Mouse (Mus musculus) 3134 (cell line): ENCODE measurements around the gene Fam83e.

Source experiments
- DNase-seq: peaks from one replicate; pipeline ENCODE4 v3.0.0-alpha.2; 2011; ENCODE audit warnings: low spot score; ENCODE audit not compliant: insufficient read length; ENCODE audit errors: extremely low read depth

Gene Fam83e

DNA sequence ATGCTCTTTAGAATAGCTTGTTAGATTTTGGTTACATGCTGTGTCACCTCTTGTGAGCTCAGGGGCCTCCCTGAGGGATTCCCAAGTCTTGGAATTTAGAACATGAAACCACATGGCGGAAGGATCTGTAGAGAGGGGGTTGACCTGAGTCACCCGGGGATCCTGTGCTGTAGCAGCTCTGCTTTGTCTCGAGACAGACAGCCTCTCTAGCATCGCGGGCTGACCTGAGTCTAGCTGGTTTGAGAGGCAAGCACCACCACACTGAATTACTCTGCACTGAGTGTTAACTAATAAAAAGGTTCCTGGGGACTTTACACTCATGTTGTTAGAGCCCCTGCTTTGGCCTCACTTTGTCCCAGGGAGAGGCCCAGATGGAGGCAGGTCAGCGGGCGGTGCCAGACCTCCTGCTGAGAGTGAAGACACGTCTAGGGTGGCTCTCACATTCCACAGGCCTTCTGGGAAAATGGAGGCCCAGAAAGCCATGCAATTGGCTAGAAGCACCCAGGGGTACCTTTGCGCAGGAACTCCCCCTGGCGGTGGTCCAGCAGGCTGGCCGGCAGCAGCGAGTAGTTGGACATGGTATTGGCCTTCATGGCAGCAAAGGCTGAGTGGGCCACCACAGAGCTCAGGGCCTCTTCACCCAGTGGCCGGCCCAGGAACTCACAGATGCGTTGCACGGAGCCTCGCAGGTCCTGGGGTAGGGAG is 9.9 kb downstream of the Fam83e start:
- no peak for DNase-seq

DNA sequence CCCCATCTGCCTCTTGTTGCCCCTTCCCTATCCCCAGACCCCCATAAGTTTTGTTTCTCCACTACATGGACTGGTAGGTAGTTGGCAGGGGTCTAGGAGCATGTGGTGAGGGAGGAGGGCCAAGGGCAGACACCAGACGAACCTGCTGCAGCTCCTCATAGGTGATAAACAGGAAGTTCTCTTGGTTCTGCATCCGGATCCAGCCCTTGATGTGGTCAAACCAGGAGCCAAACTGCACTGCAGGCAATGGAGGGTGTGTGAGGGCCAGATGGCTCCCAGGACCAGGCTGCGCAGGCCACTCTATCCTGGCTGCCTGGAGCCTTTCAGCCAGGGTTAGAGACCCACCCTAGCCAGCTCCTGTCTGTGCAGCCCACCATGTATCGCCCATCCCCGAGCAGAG is 12.5 kb downstream of the Fam83e start:
- no peak for DNase-seq

- DNase-seq = no peak
Observed at GRCm38 (mm10) chr7:45739162-45739763, 18.3 kb downstream of the Fam83e start.

DNA sequence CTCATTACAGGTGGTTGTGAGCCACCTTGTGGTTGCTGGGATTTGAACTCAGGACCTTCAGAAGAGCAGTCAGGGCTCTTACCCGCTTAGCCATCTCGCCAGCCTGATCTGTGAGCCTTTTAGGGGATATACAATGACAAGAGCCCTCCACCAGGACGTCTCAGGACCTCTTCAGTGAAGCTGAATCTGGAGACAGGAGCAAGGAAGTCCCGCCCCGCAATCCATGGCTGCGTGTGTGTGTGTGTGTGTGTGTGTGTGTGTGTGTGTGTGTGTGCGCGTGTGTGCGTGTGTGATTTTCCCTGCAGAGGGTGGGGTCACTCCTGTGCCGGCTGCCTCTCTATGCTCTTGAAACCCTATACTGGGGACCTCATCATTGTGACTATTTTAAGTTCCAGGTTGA is 18.8 kb downstream of the Fam83e start:
- DNase-seq = no peak

DNA sequence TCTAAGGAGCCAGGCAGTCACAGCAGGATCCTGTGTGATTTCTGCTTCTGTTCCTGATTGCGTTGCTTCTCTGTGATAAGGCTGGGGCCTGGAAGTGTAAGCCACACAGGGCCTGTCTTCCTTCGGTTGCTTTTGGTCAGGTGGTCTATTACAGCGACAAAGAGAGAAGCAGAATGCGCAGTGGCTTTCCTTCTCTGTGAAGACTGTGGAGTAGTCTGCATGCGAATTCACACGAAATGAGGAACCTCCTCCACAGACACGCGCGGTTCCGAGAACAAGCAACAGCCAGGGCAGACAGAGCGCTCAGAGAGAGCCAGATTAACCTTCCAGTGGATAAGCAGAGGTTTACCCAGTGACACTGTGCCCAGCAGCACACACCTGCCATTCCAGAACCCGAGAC is 20.3 kb downstream of the Fam83e start:
- no peak for DNase-seq

- DNase-seq = no peak
Observed at GRCm38 (mm10) chr7:45741777-45742176, 20.8 kb downstream of the Fam83e start.

DNA sequence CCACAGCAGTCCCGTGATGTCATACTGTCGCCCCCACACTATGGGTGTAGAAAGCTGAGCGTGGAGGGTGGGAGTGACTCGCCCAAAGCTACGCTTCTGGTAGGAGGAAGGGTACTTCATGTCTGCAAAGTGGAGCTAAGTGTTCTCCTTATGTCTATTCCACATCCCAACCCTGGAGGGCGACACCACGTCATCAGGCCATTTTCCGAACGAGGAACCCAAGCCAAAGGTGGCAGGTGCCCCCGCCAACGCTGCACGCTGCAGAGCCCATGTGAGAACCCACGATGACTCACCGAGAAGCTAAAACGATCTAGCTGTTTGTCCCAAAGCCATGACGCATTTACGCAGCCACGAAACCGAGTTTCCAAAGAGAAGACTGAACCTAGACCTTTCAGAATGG is 21.3 kb downstream of the Fam83e start:
- DNase-seq = peak; percentile 81

DNA sequence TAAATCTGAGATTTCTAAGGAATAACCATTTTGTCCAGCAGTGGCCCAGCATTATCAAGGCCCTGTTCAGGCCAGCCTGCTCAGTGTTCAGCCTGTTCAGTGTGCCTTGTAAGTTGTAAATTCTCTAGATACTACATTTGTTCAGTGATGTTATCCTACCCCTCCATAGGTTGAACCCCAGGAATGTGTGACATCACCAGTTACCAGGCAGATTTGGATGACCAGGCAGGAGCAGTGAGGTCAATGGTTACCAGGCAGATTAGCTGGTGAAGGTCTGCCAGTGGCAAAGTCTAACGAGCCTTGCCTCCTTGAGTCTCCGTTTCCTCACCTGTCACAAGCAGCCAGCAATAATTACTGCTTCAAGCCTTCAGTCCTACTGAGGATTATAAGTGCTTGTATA is 23.4 kb downstream of the Fam83e start:
- no peak for DNase-seq

DNA sequence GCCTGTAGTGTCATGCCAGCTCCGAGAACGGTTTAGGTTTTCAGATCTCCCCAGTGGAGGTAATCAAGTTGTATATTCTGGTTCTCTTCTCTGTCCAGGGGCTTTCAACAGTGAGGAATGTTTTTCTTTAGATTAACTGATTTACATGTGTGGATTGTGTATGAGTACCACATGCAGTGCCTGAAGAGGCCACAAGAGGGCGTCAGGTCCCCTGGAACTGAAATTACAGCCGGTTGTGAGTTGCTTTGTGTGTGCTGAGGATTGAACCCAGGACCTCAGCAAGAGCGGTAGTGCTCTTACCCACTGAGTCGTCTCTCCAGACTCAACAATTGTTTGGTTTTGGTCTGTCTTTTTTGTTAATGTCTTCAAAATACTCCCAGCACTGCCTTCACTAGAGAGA is 25.5 kb downstream of the Fam83e start:
- DNase-seq = no peak

DNA sequence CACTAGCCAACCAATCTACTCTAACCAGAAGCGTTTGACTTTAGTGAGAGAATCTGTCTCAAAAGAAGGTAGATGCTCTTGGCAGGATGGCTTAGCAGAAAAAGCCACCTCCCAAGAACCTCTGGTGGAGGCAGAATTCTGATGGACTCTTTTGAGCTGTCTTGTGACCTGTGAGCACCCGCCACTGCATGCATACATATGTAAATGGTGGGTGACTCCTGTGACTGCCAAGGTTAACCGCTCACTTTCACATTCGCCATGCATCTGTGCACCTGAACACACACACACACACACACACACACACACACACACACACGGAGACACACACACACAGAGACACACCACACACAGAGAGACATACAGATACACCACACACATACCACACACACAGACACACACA is 26.4 kb downstream of the Fam83e start:
- no peak for DNase-seq

DNA sequence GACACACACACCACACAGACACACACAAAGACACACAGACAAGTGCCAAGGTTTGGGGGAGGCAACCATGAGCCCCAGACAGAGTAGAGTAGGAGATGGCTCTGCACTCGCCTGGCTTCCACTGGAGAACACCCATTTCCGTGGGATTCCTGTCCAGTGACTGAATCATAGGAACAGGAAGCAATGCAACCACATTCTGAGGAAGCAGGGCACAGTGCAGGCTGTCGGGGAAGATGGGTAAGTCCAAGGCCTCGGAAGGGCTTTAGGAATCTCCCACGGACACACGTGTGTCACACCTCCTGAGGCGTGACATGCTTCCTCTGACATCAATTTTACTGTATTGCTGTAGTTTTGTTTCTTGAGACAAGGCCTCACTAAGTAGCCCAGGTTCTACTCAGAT is 27.1 kb downstream of the Fam83e start:
- no peak for DNase-seq

GRCm38 (mm10) chr7:45749401-45749800 is 28.4 kb downstream of the Fam83e start:
- peak; percentile 65 for DNase-seq

- DNase-seq = no peak
Observed at GRCm38 (mm10) chr7:45750162-45750561, 29.1 kb downstream of the Fam83e start.

DNA sequence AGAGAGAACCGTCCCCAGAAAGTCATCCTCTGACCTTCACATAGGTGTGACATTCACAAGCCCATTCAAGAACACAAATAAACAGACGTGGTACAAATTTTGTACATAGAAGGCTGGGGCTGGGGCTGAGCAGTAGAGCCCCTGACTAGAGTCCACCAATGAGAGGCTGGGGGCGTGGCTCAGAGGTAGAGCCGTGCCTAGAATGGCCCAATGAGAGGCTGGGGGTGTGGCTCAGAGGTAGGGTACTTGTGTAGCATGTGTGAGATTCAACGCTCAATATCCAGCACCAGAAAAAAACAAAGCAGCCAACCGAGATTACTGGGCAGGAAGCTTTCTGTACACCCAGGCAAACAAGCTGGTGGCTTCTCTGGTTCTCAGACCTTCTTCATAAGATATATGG is 34.7 kb downstream of the Fam83e start:
- no peak for DNase-seq

DNA sequence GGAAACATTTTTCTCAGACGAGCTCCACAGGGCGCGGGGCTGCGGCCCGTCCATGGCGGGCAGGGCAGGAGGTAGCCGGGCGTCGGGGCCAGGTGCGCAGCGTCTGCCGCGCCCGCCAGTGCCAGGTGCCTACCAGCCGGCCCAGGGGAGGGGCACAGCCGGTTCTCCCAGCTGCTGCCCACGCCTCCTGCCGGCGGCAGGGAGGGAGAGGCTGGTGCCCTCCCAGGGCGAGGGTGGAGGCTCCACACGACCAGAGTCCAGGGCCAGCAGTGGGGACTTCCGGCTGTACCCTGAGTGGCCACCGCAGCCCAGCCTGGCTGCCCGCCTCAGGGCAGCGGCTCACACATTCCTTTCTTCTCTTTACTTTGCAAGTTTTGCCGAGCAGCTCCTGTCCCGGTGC is 38.4 kb downstream of the Fam83e start:
- DNase-seq = peak; percentile 76

- no peak for DNase-seq
Observed at GRCm38 (mm10) chr7:45760151-45760550, 39.1 kb downstream of the Fam83e start.

- DNase-seq = no peak
Observed at GRCm38 (mm10) chr7:45765995-45766394, 45.0 kb downstream of the Fam83e start.

GRCm38 (mm10) chr7:45766764-45767163 is 45.8 kb downstream of the Fam83e start:
- DNase-seq = no peak

DNA sequence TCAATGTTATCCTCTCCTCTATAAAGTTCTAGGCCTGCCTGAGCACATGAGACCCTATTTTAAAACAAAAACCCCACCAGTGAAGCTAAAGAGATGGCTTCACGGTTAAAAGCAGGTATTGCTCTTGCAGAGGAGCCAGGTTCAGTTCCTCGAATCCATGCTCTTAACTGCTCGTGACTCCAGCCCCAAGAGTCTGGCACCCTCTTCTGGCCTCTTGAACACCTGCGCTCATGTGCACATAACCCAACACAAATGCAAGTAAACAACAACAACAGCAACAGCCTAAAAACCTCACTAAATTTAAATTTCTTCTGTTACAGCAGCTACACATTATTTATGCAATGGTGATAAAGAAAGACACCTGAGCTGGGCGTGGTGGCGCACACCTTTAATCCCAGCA is 46.5 kb downstream of the Fam83e start:
- no peak for DNase-seq

GRCm38 (mm10) chr7:45770427-45771082 is 49.5 kb downstream of the Fam83e start:
- DNase-seq = no peak

- DNase-seq = peak; percentile 85
Observed at GRCm38 (mm10) chr7:45771101-45771500, 50.1 kb downstream of the Fam83e start.

DNA sequence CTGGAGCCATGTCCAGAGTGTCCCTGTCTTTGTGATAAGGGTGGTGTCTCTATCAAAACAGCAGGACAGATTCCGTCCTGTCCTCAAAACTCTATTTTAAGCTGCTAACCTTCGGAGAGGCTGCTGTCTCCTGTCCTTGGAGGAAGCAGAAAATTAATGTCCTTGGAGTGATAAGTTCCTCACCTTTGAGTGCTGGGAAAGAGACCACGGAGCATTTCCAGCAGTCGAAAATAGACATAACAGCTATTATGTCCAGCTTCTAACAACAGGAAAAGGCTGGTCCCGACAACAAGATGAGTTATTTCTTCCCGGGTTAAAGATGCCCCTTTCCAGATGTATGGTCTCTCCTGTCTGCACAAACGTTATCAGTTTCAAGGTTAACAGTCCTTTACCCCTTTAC is 54.2 kb downstream of the Fam83e start:
- DNase-seq = no peak
